Mouse (Mus musculus) cerebellum, adult 2 months (tissue): ENCODE measurements around the gene Pbxip1.

ENCODE experiments used
- CTCF ChIP-seq: fragments of 200-500 bp; IDR thresholded peaks from 2 replicates; pipeline ENCODE4 v1.5.1; 2011; ENCODE audit warnings: low read depth, mild to moderate bottlenecking, control low read depth, low read length, moderate library complexity, borderline replicate concordance; ENCODE audit not compliant: insufficient read depth
- POLR2A ChIP-seq: fragments of 200-500 bp; IDR thresholded peaks from 2 replicates; pipeline ENCODE4 v1.6.1; 2011; ENCODE audit warnings: low read length, control low read depth, borderline replicate concordance; ENCODE audit not compliant: insufficient read depth

DNA sequence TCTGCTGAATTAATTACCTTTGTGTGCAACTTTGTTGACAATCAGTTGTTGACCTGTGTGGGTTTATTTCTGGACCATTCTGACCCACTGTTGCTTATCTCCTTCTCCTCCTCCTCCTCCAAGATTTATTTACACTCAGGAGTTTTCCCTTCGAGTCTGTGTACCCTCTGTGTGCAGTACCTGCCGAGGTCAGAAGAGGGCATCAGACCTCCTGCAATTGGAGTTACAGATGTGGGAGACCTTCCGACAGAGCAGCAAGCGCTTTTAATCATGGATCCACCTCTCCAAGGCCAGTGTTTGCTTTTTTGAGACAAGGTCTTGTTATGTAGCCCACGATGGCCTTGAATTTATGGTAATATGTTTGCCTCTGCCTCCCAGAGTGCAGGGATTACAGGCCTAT lies 58.1 kb downstream of the Pbxip1 start:
- no peak for TF ChIP-seq POLR2A
- no peak for TF ChIP-seq CTCF
